Mouse (Mus musculus) megakaryocyte, embryonic 14.5 days (primary cell): ENCODE measurements around the gene Fam3c. TPM values are rescaled to one million over a fixed set of nuclear protein-coding genes. Genes with fewer than 3 reads are reported as not detected.
A peak's percentile ranks its signal among the peaks of the same experiment; 100 is the strongest.

Experiments used
- H3K27me3 ChIP-seq: replicated peaks from 2 replicates; pipeline ENCODE3; 2012; ENCODE audit warnings: inconsistent platforms
- H3K36me3 ChIP-seq: replicated peaks from 2 replicates; pipeline ENCODE3; 2012; ENCODE audit warnings: low read length, inconsistent platforms, mixed read lengths
- H3K4me1 ChIP-seq: 2 replicates; pipeline ENCODE4 v1.6.1; 2012; ENCODE audit warnings: inconsistent platforms
- H3K4me3 ChIP-seq: replicated peaks from 2 replicates; pipeline ENCODE3; 2012; ENCODE audit warnings: moderate library complexity, mild to moderate bottlenecking, inconsistent platforms
- H3K9me3 ChIP-seq: 2 replicates; pipeline ENCODE4 v1.6.1; 2012; ENCODE audit warnings: inconsistent platforms
- FLI1 ChIP-seq: IDR thresholded peaks from 2 replicates; pipeline ENCODE4 v1.6.1; 2012; ENCODE audit warnings: low read length, inconsistent platforms, mixed read lengths
- GATA1 ChIP-seq: IDR thresholded peaks from 3 replicates; pipeline ENCODE4 v1.6.1; 2012; ENCODE audit warnings: mixed read lengths, low read length, inconsistent platforms, borderline replicate concordance
- polyA plus RNA-seq: library from polyadenylated mRNA; stranded (reverse); fragments of >175 nt; gene quantifications from 2 replicates; pipeline ENCODE4 v1.2.3, GENCODE M21; 2012; ENCODE audit warnings: low replicate concordance; ENCODE audit not compliant: insufficient read depth

Gene Fam3c
- polyA plus RNA-seq = 5.6 and 13.5 TPM in 2 replicates

DNA sequence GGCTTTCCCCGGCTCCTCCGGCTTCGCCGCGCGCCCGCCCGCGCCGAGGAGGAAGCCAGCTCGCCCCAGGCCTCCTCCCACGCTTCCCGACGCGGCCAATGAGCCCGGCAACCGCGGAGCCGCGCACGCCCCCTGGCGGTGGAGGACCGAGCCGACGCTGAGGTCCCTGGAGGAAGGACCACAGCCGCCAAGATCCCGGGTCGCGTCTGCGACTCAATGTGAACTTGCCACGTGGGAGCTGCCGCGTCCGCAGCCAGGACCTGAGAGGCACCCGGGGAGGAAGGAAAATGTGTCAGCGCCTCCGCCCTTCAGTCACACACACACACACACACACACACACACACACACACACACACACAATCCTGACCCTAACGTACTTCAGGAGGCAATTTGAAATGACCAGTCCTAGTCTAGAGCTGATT lies at the start of gene Fam3c:
Gene Fam3c, minus strand, starts transcription at position 158 of the 422 bp plus-strand sequence.
- Histone ChIP-seq H3K4me3 (peak within 1 kb of the TSS; percentile 96), H3K36me3 (peaks cover 5% of the 10 kb centered on the region), H3K4me1 (peaks cover 58% of the 10 kb centered on the region), H3K9me3 (peaks cover 4% of the 10 kb centered on the region; the same call in 1 of the 2 replicates), H3K27me3 (no peaks in the 10 kb centered on the region)
- TF ChIP-seq FLI1 = no peak
- TF ChIP-seq GATA1 = no peak

DNA sequence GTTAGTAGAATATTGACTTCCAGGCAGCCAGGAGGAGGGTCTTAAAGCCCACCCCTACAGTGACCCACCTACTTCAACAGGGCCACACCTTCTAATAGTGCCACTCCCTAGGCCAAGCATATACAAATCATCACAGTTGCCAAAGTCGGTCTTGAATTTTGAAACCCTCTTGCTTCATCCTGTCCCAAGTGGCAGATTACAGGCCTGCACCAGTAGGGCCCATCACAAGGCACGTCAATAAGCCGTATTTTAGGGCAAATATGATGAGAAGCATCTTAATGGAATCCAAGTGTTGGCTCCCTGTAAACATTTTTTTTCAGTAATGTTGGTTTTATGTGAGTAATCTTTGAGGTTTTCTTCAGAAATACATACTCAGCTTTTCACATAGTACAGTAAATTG lies 49.0 kb upstream of the Fam3c start:
- peaks cover 33% of the 10 kb centered on the region for H3K4me1 ChIP-seq
- no peaks in the 10 kb centered on the region for H3K36me3 ChIP-seq
- H3K4me3 ChIP-seq = no peak overlapping the region
- no peak for TF ChIP-seq FLI1
- no peak for TF ChIP-seq GATA1
- no peaks in the 10 kb centered on the region for H3K9me3 ChIP-seq
- no peaks in the 10 kb centered on the region for H3K27me3 ChIP-seq

DNA sequence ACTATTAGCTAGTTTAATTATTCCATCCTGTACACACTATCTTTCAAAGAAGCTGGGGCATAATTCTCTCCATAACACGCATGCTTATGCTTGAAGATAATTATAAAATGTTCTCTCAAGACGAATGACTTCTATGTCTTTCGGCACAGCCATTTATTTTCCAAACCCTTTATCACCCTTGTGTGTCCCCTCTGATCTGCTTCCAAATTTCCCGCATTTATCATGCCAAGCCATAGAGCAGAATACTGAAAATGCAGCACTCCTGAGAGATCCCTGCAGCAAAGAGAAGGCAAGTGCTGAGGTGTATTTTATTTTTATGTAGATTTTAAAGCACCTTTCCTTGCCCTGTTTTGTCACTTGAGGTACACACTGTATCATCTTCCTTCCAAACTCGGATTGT lies 47.7 kb upstream of the Fam3c start:
- no peak for TF ChIP-seq FLI1
- TF ChIP-seq GATA1 = no peak
- H3K4me1 ChIP-seq = peaks cover 27% of the 10 kb centered on the region
- H3K4me3 ChIP-seq = no peak overlapping the region
- H3K36me3 ChIP-seq = no peaks in the 10 kb centered on the region
- no peaks in the 10 kb centered on the region for H3K9me3 ChIP-seq
- H3K27me3 ChIP-seq = no peaks in the 10 kb centered on the region

DNA sequence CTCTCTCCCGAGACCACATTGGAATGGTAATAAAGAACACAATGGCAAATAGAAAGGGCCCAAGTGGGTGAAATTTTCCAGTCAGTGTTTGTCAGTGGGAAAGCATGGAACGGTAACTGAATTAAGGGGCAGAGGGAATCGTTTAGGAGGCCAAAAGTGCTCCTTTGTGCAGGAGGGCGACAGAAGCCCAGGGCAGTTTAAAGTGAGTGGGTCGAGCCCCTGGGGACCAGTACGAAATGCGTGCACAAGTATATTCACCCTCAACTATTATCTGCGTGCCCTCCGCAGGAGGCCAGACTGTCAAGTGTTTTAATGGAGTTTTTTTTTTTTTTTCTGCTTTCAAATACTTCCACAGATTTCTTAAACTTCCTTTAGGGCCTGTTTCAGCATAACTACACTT lies 47.3 kb upstream of the Fam3c start:
- peaks cover 23% of the 10 kb centered on the region for H3K4me1 ChIP-seq

DNA sequence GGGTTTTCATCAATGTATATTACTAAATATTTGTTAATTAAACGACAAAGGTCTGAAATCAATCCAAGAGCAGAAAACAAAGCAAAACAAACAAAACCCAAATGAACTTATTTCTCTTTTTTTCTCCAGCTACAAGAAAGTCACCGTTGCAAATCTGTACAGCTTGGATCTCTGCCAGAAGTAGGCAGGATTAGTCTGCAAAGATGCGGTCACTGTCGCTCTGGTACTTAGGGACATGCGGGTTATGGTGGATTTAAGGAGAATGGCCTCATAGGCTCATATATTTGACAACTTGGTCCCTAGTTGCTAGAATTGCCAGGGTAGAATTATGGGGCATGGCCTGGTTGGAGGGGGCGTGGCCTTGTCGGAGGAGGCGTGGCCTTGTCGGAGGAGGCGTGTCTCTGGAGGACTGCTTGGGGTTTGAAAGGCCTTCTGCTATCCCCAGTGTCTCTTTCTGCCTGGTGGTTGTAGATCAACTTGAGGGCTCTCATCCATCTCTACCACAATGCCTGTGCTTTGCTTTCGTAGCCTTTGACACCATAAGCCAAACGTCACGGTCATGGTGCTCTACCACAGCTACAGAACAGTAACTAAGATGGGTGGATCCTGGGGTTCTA lies 46.6 kb upstream of the Fam3c start:
- H3K27me3 ChIP-seq = no peaks in the 10 kb centered on the region
- no peaks in the 10 kb centered on the region for H3K9me3 ChIP-seq
- no peaks in the 10 kb centered on the region for H3K36me3 ChIP-seq
- no peak overlapping the region for H3K4me3 ChIP-seq
- peaks cover 21% of the 10 kb centered on the region for H3K4me1 ChIP-seq
- no peak for TF ChIP-seq FLI1
- no peak for TF ChIP-seq GATA1

More for the DNA sequence above, 47.3 kb upstream of the Fam3c start:
- TF ChIP-seq FLI1 (no peak), GATA1 (no peak)
- Histone ChIP-seq H3K36me3 (no peaks in the 10 kb centered on the region), H3K27me3 (no peaks in the 10 kb centered on the region), H3K9me3 (no peaks in the 10 kb centered on the region), H3K4me3 (no peak overlapping the region)

DNA sequence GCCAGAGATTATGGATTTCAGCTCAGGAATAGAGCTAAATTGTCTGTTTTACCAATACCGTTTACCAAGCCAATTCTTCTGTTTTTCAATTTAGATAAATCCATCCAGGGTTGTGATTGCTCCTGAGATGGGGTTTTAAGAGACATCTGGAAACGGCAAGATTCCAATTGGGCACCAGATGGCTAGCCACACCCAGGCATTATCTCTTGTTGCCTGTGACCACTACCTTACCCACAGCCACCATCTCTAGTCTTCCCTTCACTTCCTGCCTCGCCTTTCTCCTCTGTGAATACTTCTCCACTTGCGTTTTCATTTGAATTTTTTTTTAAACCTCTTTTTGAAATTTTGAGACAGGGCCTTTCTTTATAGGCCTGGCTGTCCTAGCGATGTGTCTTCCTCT lies 46.0 kb upstream of the Fam3c start:
- H3K27me3 ChIP-seq = no peaks in the 10 kb centered on the region
- no peaks in the 10 kb centered on the region for H3K9me3 ChIP-seq
- peak overlapping the region; percentile 79 for H3K4me3 ChIP-seq
- no peak for TF ChIP-seq GATA1
- TF ChIP-seq FLI1 = no peak
- no peaks in the 10 kb centered on the region for H3K36me3 ChIP-seq
- H3K4me1 ChIP-seq = peaks cover 17% of the 10 kb centered on the region

DNA sequence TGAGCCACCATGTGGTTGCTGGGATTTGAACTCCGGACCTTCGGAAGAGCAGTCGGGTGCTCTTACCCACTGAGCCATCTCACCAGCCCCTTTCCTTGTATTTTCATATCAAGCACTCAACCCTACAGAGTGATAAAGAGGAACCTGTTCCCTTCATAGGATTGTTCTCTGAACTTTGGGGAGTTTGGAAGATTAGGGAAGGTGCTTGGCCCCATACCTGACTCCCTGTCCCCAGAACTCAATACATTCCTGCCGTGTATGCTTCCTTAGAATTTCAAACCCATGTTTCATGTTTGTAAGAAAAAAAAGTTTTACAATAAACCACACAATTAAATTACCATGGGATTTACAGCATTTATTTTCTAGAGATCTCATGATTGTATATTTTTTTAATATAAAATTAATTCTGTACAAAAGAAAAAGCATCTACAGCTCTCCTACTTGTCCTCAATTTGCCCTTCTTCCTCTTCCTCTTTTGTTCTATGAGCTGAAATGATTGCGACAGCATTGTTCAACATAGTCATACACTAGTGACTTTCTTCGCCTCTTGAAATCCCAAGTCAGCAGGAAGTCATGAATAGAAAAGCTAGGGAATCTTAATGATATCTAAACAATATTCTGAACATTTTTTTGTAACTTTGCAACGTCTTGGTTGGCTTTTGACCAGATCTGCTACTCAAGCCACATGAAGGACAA lies 42.2 kb upstream of the Fam3c start:
- no peaks in the 10 kb centered on the region for H3K27me3 ChIP-seq
- peaks cover 12% of the 10 kb centered on the region for H3K4me1 ChIP-seq
- no peak overlapping the region for H3K4me3 ChIP-seq
- TF ChIP-seq GATA1 (no peak), FLI1 (no peak)
- H3K9me3 ChIP-seq = no peaks in the 10 kb centered on the region
- H3K36me3 ChIP-seq = no peaks in the 10 kb centered on the region

DNA sequence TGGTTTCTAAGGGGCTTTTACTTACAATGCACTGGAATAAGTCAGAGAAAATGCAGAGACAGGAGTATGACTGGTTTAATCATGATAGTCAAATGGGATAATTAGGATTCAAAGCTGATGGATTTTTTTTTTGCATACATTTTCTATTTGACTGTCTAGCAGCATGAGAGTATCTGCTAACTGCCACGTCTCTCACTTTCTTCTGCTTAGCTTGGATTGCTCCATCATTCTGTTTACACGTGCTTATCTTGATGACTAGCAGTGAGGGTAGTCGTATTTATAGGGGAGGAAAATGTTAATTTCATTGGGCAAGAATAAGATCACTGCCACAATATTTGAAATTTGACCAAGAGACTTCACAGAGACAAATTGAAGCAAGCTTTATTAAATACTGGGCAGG lies 39.2 kb upstream of the Fam3c start:
- no peak for TF ChIP-seq FLI1
- no peak for TF ChIP-seq GATA1
- no peaks in the 10 kb centered on the region for H3K4me1 ChIP-seq
- H3K27me3 ChIP-seq = no peaks in the 10 kb centered on the region
- no peak overlapping the region for H3K4me3 ChIP-seq
- no peaks in the 10 kb centered on the region for H3K36me3 ChIP-seq
- no peaks in the 10 kb centered on the region for H3K9me3 ChIP-seq

DNA sequence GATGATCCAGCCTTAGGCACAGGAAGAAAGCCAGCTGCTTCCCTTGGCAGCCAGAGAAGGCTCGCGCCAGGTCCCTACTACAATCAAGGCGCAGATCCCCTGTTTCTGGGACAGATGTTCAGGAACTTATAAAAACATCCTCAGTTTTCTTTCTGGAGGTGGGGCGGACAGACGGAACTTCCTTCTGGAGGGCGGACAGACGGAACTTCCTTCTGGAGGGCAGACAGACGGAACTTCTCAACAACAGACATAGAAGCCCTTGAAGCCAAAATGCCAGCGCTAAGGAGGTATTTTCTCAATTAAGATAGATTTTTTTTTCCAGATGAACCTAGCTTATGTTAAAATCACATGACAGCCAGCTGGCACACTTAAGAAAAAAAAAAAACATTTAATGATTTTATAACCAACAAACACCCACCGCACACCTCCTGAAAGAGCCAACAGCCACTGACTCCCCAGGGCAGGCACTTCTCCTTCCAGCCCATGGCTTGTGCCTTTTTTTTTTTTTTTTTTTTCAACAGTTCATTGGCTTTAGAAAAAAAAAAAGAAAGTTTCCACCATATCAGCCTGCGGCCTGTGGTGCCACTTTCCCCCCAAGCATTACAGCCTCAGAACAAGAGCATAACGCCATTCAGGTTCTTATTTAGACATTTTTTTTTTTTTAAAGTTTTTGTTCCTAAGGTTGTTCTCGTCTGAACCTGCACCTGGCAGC lies 34.8 kb upstream of the Fam3c start:
- no peak for TF ChIP-seq FLI1
- TF ChIP-seq GATA1 = no peak
- Histone ChIP-seq H3K27me3 (no peaks in the 10 kb centered on the region), H3K9me3 (no peaks in the 10 kb centered on the region), H3K4me1 (no peaks in the 10 kb centered on the region), H3K36me3 (no peaks in the 10 kb centered on the region), H3K4me3 (no peak overlapping the region)
